Mouse (Mus musculus): ENCODE measurements around the gene Ccpg1os. TPM values are rescaled to one million over a fixed set of nuclear protein-coding genes. Genes with fewer than 3 reads are reported as not detected.

The Ccpg1os gene
- polyA plus RNA-seq, 1 experiment from 2014 or later = 21.2 TPM

GRCm38 (mm10) chr9:72949572-72949971 lies 35.6 kb downstream of the Ccpg1os start:
- Histone ChIP-seq H3K36me3 (ENCODE audit: control insufficient read depth, insufficient read depth, low read length) (peaks cover 32% of the 10 kb centered on the region), H3K27ac (replicated peaks; ENCODE audit: low read depth, low read length) (no peak overlapping the region), H3K27me3 (replicated peaks; ENCODE audit: control insufficient read depth, insufficient read depth, low read length) (no peaks in the 10 kb centered on the region), H3K4me3 (ENCODE audit: low read depth, low read length) (no peak overlapping the region), H3K9me3 (ENCODE audit: control insufficient read depth, low read length) (peaks cover 9% of the 10 kb centered on the region; the same call in 1 of the 2 replicates), H3K9ac (ENCODE audit: low read depth, low read length) (no peak overlapping the region), H3K4me1 (ENCODE audit: control insufficient read depth, insufficient read depth, low read length) (0 out of 2 replicates have a peak, but pooled peaks cover 3% of the 10 kb centered on the region), H3K4me2 (ENCODE audit: low read depth, low read length) (no peak overlapping the region)
- 69% methylated on average over 7 of the region's 7 CpGs for WGBS
- ATAC-seq (ENCODE audit: low read depth) (peak; percentile 62; the same call in 1 of the 2 replicates), DNase-seq (ENCODE audit: low spot score) (no peak)

- no peak for ATAC-seq (ENCODE audit: low read depth)
- H3K27ac ChIP-seq (replicated peaks; ENCODE audit: low read depth, low read length) = no peak overlapping the region
- H3K4me1 ChIP-seq (ENCODE audit: control insufficient read depth, insufficient read depth, low read length) = 0 out of 2 replicates have a peak, but pooled peaks cover 3% of the 10 kb centered on the region
- H3K4me2 ChIP-seq (ENCODE audit: low read depth, low read length) = no peak overlapping the region
- H3K9me3 ChIP-seq (ENCODE audit: control insufficient read depth, low read length) = peaks cover 10% of the 10 kb centered on the region; the same call in 1 of the 2 replicates
- 96% methylated on average over 1 of the region's 1 CpGs for WGBS
- DNase-seq (ENCODE audit: low spot score) = no peak
- H3K36me3 ChIP-seq (ENCODE audit: control insufficient read depth, insufficient read depth, low read length) = peaks cover 43% of the 10 kb centered on the region
- no peaks in the 10 kb centered on the region for H3K27me3 ChIP-seq (replicated peaks; ENCODE audit: control insufficient read depth, insufficient read depth, low read length)
- no peak overlapping the region for H3K9ac ChIP-seq (ENCODE audit: low read depth, low read length)
- no peak overlapping the region for H3K4me3 ChIP-seq (ENCODE audit: low read depth, low read length)
These were observed 38.2 kb downstream of the Ccpg1os start for GRCm38 (mm10) chr9:72947010-72947409.

- peaks cover 43% of the 10 kb centered on the region for H3K36me3 ChIP-seq (ENCODE audit: control insufficient read depth, insufficient read depth, low read length)
- no peak overlapping the region for H3K27ac ChIP-seq (replicated peaks; ENCODE audit: low read depth, low read length)
- H3K27me3 ChIP-seq (replicated peaks; ENCODE audit: control insufficient read depth, insufficient read depth, low read length) = no peaks in the 10 kb centered on the region
- peaks cover 10% of the 10 kb centered on the region; the same call in 1 of the 2 replicates for H3K9me3 ChIP-seq (ENCODE audit: control insufficient read depth, low read length)
- no peak overlapping the region for H3K4me2 ChIP-seq (ENCODE audit: low read depth, low read length)
- WGBS = 90% methylated on average over 13 of the region's 13 CpGs
- DNase-seq (ENCODE audit: low spot score) = no peak
- no peaks in the 10 kb centered on the region for H3K4me1 ChIP-seq (ENCODE audit: control insufficient read depth, insufficient read depth, low read length)
- H3K9ac ChIP-seq (ENCODE audit: low read depth, low read length) = no peak overlapping the region
- H3K4me3 ChIP-seq (ENCODE audit: low read depth, low read length) = no peak overlapping the region
- no peak for ATAC-seq (ENCODE audit: low read depth)
These were observed 40.9 kb downstream of the Ccpg1os start for GRCm38 (mm10) chr9:72944286-72944685.

- DNase-seq (ENCODE audit: low spot score) (no peak), ATAC-seq (ENCODE audit: low read depth) (no peak)
- 67% methylated on average over 3 of the region's 3 CpGs for WGBS
- H3K27ac ChIP-seq (replicated peaks; ENCODE audit: low read depth, low read length) = no peak overlapping the region
- H3K4me1 ChIP-seq (ENCODE audit: control insufficient read depth, insufficient read depth, low read length) = no peaks in the 10 kb centered on the region
- H3K4me2 ChIP-seq (ENCODE audit: low read depth, low read length) = no peak overlapping the region
- no peak overlapping the region for H3K4me3 ChIP-seq (ENCODE audit: low read depth, low read length)
- H3K9ac ChIP-seq (ENCODE audit: low read depth, low read length) = no peak overlapping the region
- peaks cover 10% of the 10 kb centered on the region; the same call in 1 of the 2 replicates for H3K9me3 ChIP-seq (ENCODE audit: control insufficient read depth, low read length)
- peaks cover 43% of the 10 kb centered on the region for H3K36me3 ChIP-seq (ENCODE audit: control insufficient read depth, insufficient read depth, low read length)
- H3K27me3 ChIP-seq (replicated peaks; ENCODE audit: control insufficient read depth, insufficient read depth, low read length) = no peaks in the 10 kb centered on the region
These were observed 41.8 kb downstream of the Ccpg1os start for GRCm38 (mm10) chr9:72943424-72943823.

- H3K36me3 ChIP-seq (ENCODE audit: control insufficient read depth, insufficient read depth, low read length) = peaks cover 24% of the 10 kb centered on the region
- ATAC-seq (ENCODE audit: low read depth) = no peak
These were observed 48.9 kb downstream of the Ccpg1os start for GRCm38 (mm10) chr9:72936301-72936700.

GRCm38 (mm10) chr9:72935309-72935708 lies 49.9 kb downstream of the Ccpg1os start:
- H3K36me3 ChIP-seq (ENCODE audit: control insufficient read depth, insufficient read depth, low read length) = peaks cover 24% of the 10 kb centered on the region
- no peak overlapping the region for H3K9ac ChIP-seq (ENCODE audit: low read depth, low read length)
- DNase-seq (ENCODE audit: low spot score) = no peak
- 0 out of 2 replicates have a peak, but pooled peaks cover 3% of the 10 kb centered on the region for H3K9me3 ChIP-seq (ENCODE audit: control insufficient read depth, low read length)
- no peak overlapping the region for H3K27ac ChIP-seq (replicated peaks; ENCODE audit: low read depth, low read length)
- H3K4me3 ChIP-seq (ENCODE audit: low read depth, low read length) = no peak overlapping the region
- no peak for ATAC-seq (ENCODE audit: low read depth)
- 85% methylated on average over 4 of the region's 4 CpGs for WGBS
- no peaks in the 10 kb centered on the region for H3K27me3 ChIP-seq (replicated peaks; ENCODE audit: control insufficient read depth, insufficient read depth, low read length)
- no peaks in the 10 kb centered on the region for H3K4me1 ChIP-seq (ENCODE audit: control insufficient read depth, insufficient read depth, low read length)
- H3K4me2 ChIP-seq (ENCODE audit: low read depth, low read length) = no peak overlapping the region

More at GRCm38 (mm10) chr9:72936301-72936700, 48.9 kb downstream of the Ccpg1os start:
- Histone ChIP-seq H3K4me3 (ENCODE audit: low read depth, low read length) (no peak overlapping the region), H3K27me3 (replicated peaks; ENCODE audit: control insufficient read depth, insufficient read depth, low read length) (no peaks in the 10 kb centered on the region), H3K27ac (replicated peaks; ENCODE audit: low read depth, low read length) (no peak overlapping the region), H3K4me2 (ENCODE audit: low read depth, low read length) (no peak overlapping the region), H3K4me1 (ENCODE audit: control insufficient read depth, insufficient read depth, low read length) (no peaks in the 10 kb centered on the region), H3K9me3 (ENCODE audit: control insufficient read depth, low read length) (0 out of 2 replicates have a peak, but pooled peaks cover 3% of the 10 kb centered on the region), H3K9ac (ENCODE audit: low read depth, low read length) (no peak overlapping the region)
- DNase-seq (ENCODE audit: low spot score) = no peak
- whole genome bisulfite sequencing = 66% methylated on average over 2 of the region's 2 CpGs

- peaks cover 17% of the 10 kb centered on the region for H3K4me1 ChIP-seq (ENCODE audit: control insufficient read depth, insufficient read depth, low read length)
- H3K4me3 ChIP-seq (ENCODE audit: low read depth, low read length) = no peak overlapping the region
- no peak overlapping the region for H3K4me2 ChIP-seq (ENCODE audit: low read depth, low read length)
- no peaks in the 10 kb centered on the region for H3K27me3 ChIP-seq (replicated peaks; ENCODE audit: control insufficient read depth, insufficient read depth, low read length)
- peaks cover 29% of the 10 kb centered on the region for H3K36me3 ChIP-seq (ENCODE audit: control insufficient read depth, insufficient read depth, low read length)
- DNase-seq (ENCODE audit: low spot score) (peak; percentile 34), ATAC-seq (ENCODE audit: low read depth) (peak; percentile 75; the same call in 1 of the 2 replicates)
- 0 out of 2 replicates have a peak, but pooled peaks cover 3% of the 10 kb centered on the region for H3K9me3 ChIP-seq (ENCODE audit: control insufficient read depth, low read length)
- no peak overlapping the region for H3K9ac ChIP-seq (ENCODE audit: low read depth, low read length)
- 71% methylated on average over 13 of the region's 13 CpGs for WGBS
- H3K27ac ChIP-seq (replicated peaks; ENCODE audit: low read depth, low read length) = 0 out of 2 replicates have a peak overlapping the region, but pooled peaks have one; percentile 21
These were observed 53.9 kb downstream of the Ccpg1os start for GRCm38 (mm10) chr9:72931166-72931790.

Data from embryonic facial prominence, embryonic 14.5 days (tissue).